Mouse (Mus musculus) ES-Bruce4 (cell line): ENCODE results near the gene Elp4. TPM values are rescaled to one million over a fixed set of nuclear protein-coding genes. Genes with fewer than 3 reads are reported as not detected.

Experiments
- H3K27ac ChIP-seq: 2 replicates; pipeline ENCODE4 v1.5.1; 2012; ENCODE audit warnings: low read length, inconsistent platforms; ENCODE audit not compliant: insufficient read depth
- H3K27me3 ChIP-seq: 2 replicates; pipeline ENCODE4 v1.6.1; 2012; ENCODE audit warnings: mild to moderate bottlenecking, low read length, inconsistent platforms; ENCODE audit not compliant: control insufficient read depth, poor library complexity, insufficient read depth, severe bottlenecking
- H3K36me3 ChIP-seq: 2 replicates; pipeline ENCODE4 v1.6.1; 2012; ENCODE audit warnings: inconsistent platforms, mild to moderate bottlenecking, low read length, moderate library complexity; ENCODE audit not compliant: control insufficient read depth, poor library complexity, insufficient read depth, severe bottlenecking
- H3K4me1 ChIP-seq: one replicate; pipeline ENCODE4 v1.8.1; 2011; ENCODE audit warnings: low read length; ENCODE audit not compliant: control insufficient read depth, insufficient read depth
- H3K4me3 ChIP-seq: 2 replicates; pipeline ENCODE4 v1.5.1; 2011; ENCODE audit warnings: low read depth, mild to moderate bottlenecking, low read length
- H3K9ac ChIP-seq: 2 replicates; pipeline ENCODE4 v1.6.1; 2012; ENCODE audit warnings: low read depth, mild to moderate bottlenecking, inconsistent platforms; ENCODE audit not compliant: poor library complexity, severe bottlenecking
- H3K9me3 ChIP-seq: replicated peaks from 2 replicates; pipeline ENCODE4 v1.6.1; 2012; ENCODE audit warnings: mild to moderate bottlenecking, low read length, inconsistent platforms; ENCODE audit not compliant: control insufficient read depth, poor library complexity, insufficient read depth, severe bottlenecking
- CTCF ChIP-seq: IDR thresholded peaks from one replicate; pipeline ENCODE4 v1.8.1; 2011; ENCODE audit warnings: low read depth, low read length
- EP300 ChIP-seq: IDR thresholded peaks from 2 replicates; pipeline ENCODE4 v1.6.1; 2011; ENCODE audit warnings: low read depth, low read length; ENCODE audit not compliant: insufficient read depth
- POLR2A ChIP-seq: IDR thresholded peaks from one replicate; pipeline ENCODE4 v1.8.1; 2011; ENCODE audit warnings: low read length; ENCODE audit not compliant: insufficient read depth
- polyA plus RNA-seq: library from polyadenylated mRNA; stranded (reverse); fragments of >200 nt; gene quantifications from 2 replicates; pipeline ENCODE4 v1.2.4, GENCODE M21; 2011; ENCODE audit warnings: low read depth; ENCODE audit not compliant: missing spikeins, insufficient read depth, insufficient read length

Gene Elp4
- polyA plus RNA-seq, 1 experiment: 20.5 TPM

GRCm38 (mm10) chr2:105736166-105736565, 168.2 kb downstream of the Elp4 start:
- H3K4me3 ChIP-seq: no peak overlapping the region
- no peaks in the 10 kb centered on the region for H3K4me1 ChIP-seq
- no peak for TF ChIP-seq EP300
- TF ChIP-seq POLR2A: no peak
- TF ChIP-seq CTCF: no peak
- no peak overlapping the region for H3K9ac ChIP-seq
- H3K9me3 ChIP-seq: no peaks in the 10 kb centered on the region
- H3K27me3 ChIP-seq: no peaks in the 10 kb centered on the region
- H3K36me3 ChIP-seq: no peaks in the 10 kb centered on the region
- no peak overlapping the region for H3K27ac ChIP-seq

GRCm38 (mm10) chr2:105730704-105731103, 173.7 kb downstream of the Elp4 start:
- Histone ChIP-seq H3K27me3 (no peaks in the 10 kb centered on the region), H3K9me3 (no peaks in the 10 kb centered on the region), H3K4me1 (peaks cover 2% of the 10 kb centered on the region)

GRCm38 (mm10) chr2:105726657-105727056, 177.7 kb downstream of the Elp4 start:
- H3K9ac ChIP-seq: no peak overlapping the region
- no peaks in the 10 kb centered on the region for H3K27me3 ChIP-seq
- no peak overlapping the region for H3K4me3 ChIP-seq
- H3K27ac ChIP-seq: no peak overlapping the region
- H3K4me1 ChIP-seq: peaks cover 2% of the 10 kb centered on the region
- H3K36me3 ChIP-seq: no peaks in the 10 kb centered on the region
- no peaks in the 10 kb centered on the region for H3K9me3 ChIP-seq
- TF ChIP-seq EP300 (no peak), POLR2A (no peak), CTCF (no peak)

More at GRCm38 (mm10) chr2:105730704-105731103, 173.7 kb downstream of the Elp4 start:
- TF ChIP-seq CTCF (no peak), EP300 (no peak), POLR2A (no peak)
- Histone ChIP-seq H3K9ac (no peak overlapping the region), H3K27ac (no peak overlapping the region), H3K4me3 (no peak overlapping the region), H3K36me3 (no peaks in the 10 kb centered on the region)

- TF ChIP-seq CTCF: no peak
- TF ChIP-seq POLR2A: no peak
- TF ChIP-seq EP300: no peak
- Histone ChIP-seq H3K36me3 (no peaks in the 10 kb centered on the region), H3K4me3 (no peak overlapping the region), H3K27me3 (no peaks in the 10 kb centered on the region), H3K9ac (no peak overlapping the region), H3K4me1 (no peaks in the 10 kb centered on the region), H3K9me3 (no peaks in the 10 kb centered on the region), H3K27ac (no peak overlapping the region)
These were observed 188.8 kb downstream of the Elp4 start for GRCm38 (mm10) chr2:105715409-105716115.

- Histone ChIP-seq H3K27me3 (no peaks in the 10 kb centered on the region), H3K4me1 (no peaks in the 10 kb centered on the region), H3K36me3 (no peaks in the 10 kb centered on the region), H3K27ac (no peak overlapping the region), H3K4me3 (no peak overlapping the region), H3K9ac (no peak overlapping the region), H3K9me3 (no peaks in the 10 kb centered on the region)
- no peak for TF ChIP-seq EP300
- TF ChIP-seq POLR2A: no peak
- no peak for TF ChIP-seq CTCF
These were observed 193.9 kb downstream of the Elp4 start for GRCm38 (mm10) chr2:105710511-105710910.

- Histone ChIP-seq H3K27me3 (no peaks in the 10 kb centered on the region), H3K4me3 (no peak overlapping the region), H3K9me3 (no peaks in the 10 kb centered on the region), H3K36me3 (no peaks in the 10 kb centered on the region), H3K4me1 (no peaks in the 10 kb centered on the region), H3K9ac (no peak overlapping the region), H3K27ac (no peak overlapping the region)
- no peak for TF ChIP-seq EP300
- TF ChIP-seq CTCF: no peak
- TF ChIP-seq POLR2A: no peak
These were observed 195.2 kb downstream of the Elp4 start for GRCm38 (mm10) chr2:105709126-105709525.
